Comparison of ENCODE assay signal across 8 mouse cellular contexts in genomic region chr6:83087926-83088260, GRCm38 (mm10). TPM values are rescaled to one million over a fixed set of nuclear protein-coding genes. Genes with fewer than 3 reads are reported as not detected.
DNase-seq lines count a peak whose midpoint lies in the region; ATAC-seq and TF ChIP-seq lines count a peak whose summit lies in the region.

No protein-coding gene starts in this region.

- no peak for TF ChIP-seq POLR2A in heart, adult 2 months (IDR thresholded peaks at IDR 0.05; ENCODE audit: insufficient read depth, low read depth, low read length)

- H3K79me2 ChIP-seq in heart, adult 2 months (replicated peaks; ENCODE audit: control insufficient read depth, insufficient read depth, low read length), result no peaks in the 10 kb centered on the region

- H3K27ac ChIP-seq in heart, adult 2 months, result peak overlapping the region; percentile 76
- no peak overlapping the region for H3K27ac ChIP-seq in lung, postnatal 0 days (ENCODE audit: low read length)
- H3K27ac ChIP-seq in liver, embryonic 12.5 days, result no peak overlapping the region
- H3K27ac ChIP-seq in stomach, embryonic 16.5 days (ENCODE audit: low read length), result no peak overlapping the region

- no peak for ATAC-seq in lung, postnatal 0 days
- no peak for ATAC-seq in liver, embryonic 12.5 days
- no peak for ATAC-seq in stomach, embryonic 16.5 days (ENCODE audit: insufficient read depth, low FRiP score)

- DNase-seq in heart, adult 2 months, result no peak
- no peak for DNase-seq in heart, adult 18-20 months
- no peak for DNase-seq in lung, postnatal 0 days (ENCODE audit: low spot score)
- no peak for DNase-seq in lung, postnatal 36 days
- DNase-seq in spleen, postnatal 4 days (ENCODE audit: low spot score in 2 of 2), result no peak
- no peak for DNase-seq in adrenal gland, postnatal 14 days

- H3K9ac ChIP-seq in heart, adult 2 months (ENCODE audit: low read depth, low read length), result peak overlapping the region; percentile 73
- no peak overlapping the region for H3K9ac ChIP-seq in lung, postnatal 0 days (replicated peaks; ENCODE audit: low read depth)
- no peak overlapping the region for H3K9ac ChIP-seq in liver, embryonic 12.5 days
- H3K9ac ChIP-seq in stomach, embryonic 16.5 days (ENCODE audit: low read length), result peak overlapping the region; percentile 31; the same call in 1 of the 2 replicates

- H3K27me3 ChIP-seq in heart, adult 2 months (ENCODE audit: control insufficient read depth, insufficient read depth, low read length), result no peaks in the 10 kb centered on the region
- peaks cover 28% of the 10 kb centered on the region; the same call in 1 of the 2 replicates for H3K27me3 ChIP-seq in lung, postnatal 0 days (replicated peaks; ENCODE audit: insufficient read depth, low read length)
- peaks cover 98% of the 10 kb centered on the region for H3K27me3 ChIP-seq in liver, embryonic 12.5 days (replicated peaks)
- peaks cover 67% of the 10 kb centered on the region for H3K27me3 ChIP-seq in stomach, embryonic 16.5 days (ENCODE audit: control insufficient read depth, insufficient read depth, low read length)

- no peaks in the 10 kb centered on the region for H3K36me3 ChIP-seq in heart, adult 2 months (ENCODE audit: control insufficient read depth, insufficient read depth, low read length)
- H3K36me3 ChIP-seq in lung, postnatal 0 days (ENCODE audit: insufficient read depth, low read length), result no peaks in the 10 kb centered on the region
- no peaks in the 10 kb centered on the region for H3K36me3 ChIP-seq in liver, embryonic 12.5 days
- H3K36me3 ChIP-seq in stomach, embryonic 16.5 days (ENCODE audit: control insufficient read depth, insufficient read depth, low read length), result no peaks in the 10 kb centered on the region

- H3K9me3 ChIP-seq in lung, postnatal 0 days (ENCODE audit: low read length), result no peaks in the 10 kb centered on the region
- no peaks in the 10 kb centered on the region for H3K9me3 ChIP-seq in liver, embryonic 12.5 days (replicated peaks)
- no peaks in the 10 kb centered on the region for H3K9me3 ChIP-seq in stomach, embryonic 16.5 days (replicated peaks; ENCODE audit: control insufficient read depth, low read length)

- intact Hi-C loops in heart, adult 2 months (cut with DNase I), result no loop called here

- peak overlapping the region; percentile 64 for H3K4me3 ChIP-seq in heart, adult 2 months
- peak overlapping the region; percentile 16 for H3K4me3 ChIP-seq in lung, postnatal 0 days (ENCODE audit: low read depth, low read length)
- peak overlapping the region; percentile 29 for H3K4me3 ChIP-seq in liver, embryonic 12.5 days
- H3K4me3 ChIP-seq in stomach, embryonic 16.5 days (replicated peaks; ENCODE audit: low read length), result peak overlapping the region; percentile 16; the same call in 1 of the 2 replicates

- no peak for TF ChIP-seq CTCF in heart, adult 2 months (IDR thresholded peaks at IDR 0.05)
- no peak for TF ChIP-seq CTCF in lung, postnatal 0 days (IDR thresholded peaks at IDR 0.05)

- no peak for TF ChIP-seq EP300 in heart, adult 2 months (IDR thresholded peaks at IDR 0.05; ENCODE audit: insufficient read depth, low read depth, low read length)
- TF ChIP-seq EP300 in lung, postnatal 0 days (IDR thresholded peaks at IDR 0.05), result no peak

- 25% methylated on average over 9 of the region's 9 CpGs for WGBS in heart, adult 2 months
- WGBS in lung, postnatal 0 days, result 16% methylated on average over 9 of the region's 9 CpGs
- 16% methylated on average over 9 of the region's 9 CpGs for WGBS in liver, embryonic 12.5 days (ENCODE audit: insufficient replicate concordance)
- WGBS in stomach, embryonic 16.5 days, result 16% methylated on average over 9 of the region's 9 CpGs

- H3K4me2 ChIP-seq in lung, postnatal 0 days (replicated peaks; ENCODE audit: low read depth, low read length), result peak overlapping the region; percentile 50
- peak overlapping the region; percentile 56 for H3K4me2 ChIP-seq in liver, embryonic 12.5 days
- H3K4me2 ChIP-seq in stomach, embryonic 16.5 days (ENCODE audit: low read depth, low read length), result peak overlapping the region; percentile 43; the same call in 1 of the 2 replicates

- peaks cover 2% of the 10 kb centered on the region for H3K4me1 ChIP-seq in heart, adult 2 months (ENCODE audit: control insufficient read depth, insufficient read depth, low read length)
- H3K4me1 ChIP-seq in lung, postnatal 0 days (ENCODE audit: insufficient read depth, low read depth, low read length), result peaks cover 5% of the 10 kb centered on the region
- peaks cover 15% of the 10 kb centered on the region; the same call in 1 of the 2 replicates for H3K4me1 ChIP-seq in liver, embryonic 12.5 days
- 0 out of 2 replicates have a peak, but pooled peaks cover 7% of the 10 kb centered on the region for H3K4me1 ChIP-seq in stomach, embryonic 16.5 days (ENCODE audit: control insufficient read depth, insufficient read depth, low read length)

RNA-seq across cellular contexts. Expression of gene Lbx2, which starts 1.7 kb away (rescaled TPM):
- 1 to 10 TPM in 1 of 2 experiments, under 1 TPM in 1; 0.84 to 1.5 TPM for total RNA-seq in heart, adult 2 months (2021)
- polyA plus RNA-seq in heart, adult 2 months (2012; rRNA removed), result 1.5 and 2.2 TPM in 2 replicates
- total RNA-seq in heart, adult 18-20 months (2021), result 1 to 10 TPM; 1.3 to 1.5 TPM
- polyA plus RNA-seq in lung, postnatal 0 days (2015; fragmentation: Nextera tagmentation; extraction: Ambion mirVana), result 1.9 and 3.4 TPM in 2 replicates
- polyA plus RNA-seq in liver, embryonic 12.5 days (2016; fragmentation: Nextera tagmentation; extraction: Ambion mirVana), result 0.25 and 0.44 TPM in 2 replicates
- polyA plus RNA-seq in stomach, embryonic 16.5 days (2015; fragmentation: Nextera tagmentation; extraction: Ambion mirVana), result 0.58 and 0.65 TPM in 2 replicates
- total RNA-seq in adrenal gland, postnatal 14 days (2021), result 6.4 and 9.0 TPM in 2 replicates

RNA-seq across cellular contexts. Expression of gene Pcgf1, which starts 10.2 kb away (rescaled TPM):
- 1 to 10 TPM; 7.7 to 8.0 TPM for total RNA-seq in heart, adult 2 months (2021)
- polyA plus RNA-seq in heart, adult 2 months (2012; rRNA removed), result 11.5 and 15.5 TPM in 2 replicates
- 1 to 10 TPM; 7.4 to 9.6 TPM for total RNA-seq in heart, adult 18-20 months (2021)
- polyA plus RNA-seq in lung, postnatal 0 days (2015; fragmentation: Nextera tagmentation; extraction: Ambion mirVana), result 24.3 and 26.0 TPM in 2 replicates
- 20.8 and 23.3 TPM in 2 replicates for polyA plus RNA-seq in liver, embryonic 12.5 days (2016; fragmentation: Nextera tagmentation; extraction: Ambion mirVana)
- 25.1 and 28.8 TPM in 2 replicates for polyA plus RNA-seq in stomach, embryonic 16.5 days (2015; fragmentation: Nextera tagmentation; extraction: Ambion mirVana)
- total RNA-seq in adrenal gland, postnatal 14 days (2021), result 29.2 and 39.8 TPM in 2 replicates

RNA-seq across cellular contexts. Expression of gene Ccdc142, which starts 13.5 kb away (rescaled TPM):
- 1 to 10 TPM; 2.0 to 2.5 TPM for total RNA-seq in heart, adult 2 months (2021)
- 1.7 and 2.4 TPM in 2 replicates for polyA plus RNA-seq in heart, adult 2 months (2012; rRNA removed)
- 1 to 10 TPM; 1.3 to 1.5 TPM for total RNA-seq in heart, adult 18-20 months (2021)
- 1.2 and 1.5 TPM in 2 replicates for polyA plus RNA-seq in lung, postnatal 0 days (2015; fragmentation: Nextera tagmentation; extraction: Ambion mirVana)
- 1.5 and 1.9 TPM in 2 replicates for polyA plus RNA-seq in liver, embryonic 12.5 days (2016; fragmentation: Nextera tagmentation; extraction: Ambion mirVana)
- 1.2 and 1.5 TPM in 2 replicates for polyA plus RNA-seq in stomach, embryonic 16.5 days (2015; fragmentation: Nextera tagmentation; extraction: Ambion mirVana)
- 3.1 and 6.0 TPM in 2 replicates for total RNA-seq in adrenal gland, postnatal 14 days (2021)

RNA-seq across cellular contexts. Expression of gene Gm42688, which starts 13.5 kb away (rescaled TPM):
- under 1 TPM; 0.80 to 0.94 TPM for total RNA-seq in heart, adult 2 months (2021)
- 1.6 TPM in 2 replicates for polyA plus RNA-seq in heart, adult 2 months (2012; rRNA removed)
- 1 to 10 TPM in 1 of 2 experiments, under 1 TPM in 1; 0.89 to 1.2 TPM for total RNA-seq in heart, adult 18-20 months (2021)
- 1.9 TPM in 2 replicates for polyA plus RNA-seq in lung, postnatal 0 days (2015; fragmentation: Nextera tagmentation; extraction: Ambion mirVana)
- polyA plus RNA-seq in liver, embryonic 12.5 days (2016; fragmentation: Nextera tagmentation; extraction: Ambion mirVana), result 2.3 TPM in 2 replicates
- polyA plus RNA-seq in stomach, embryonic 16.5 days (2015; fragmentation: Nextera tagmentation; extraction: Ambion mirVana), result 1.8 TPM in 2 replicates
- 4.1 and 5.3 TPM in 2 replicates for total RNA-seq in adrenal gland, postnatal 14 days (2021)

RNA-seq across cellular contexts. Expression of gene Tlx2, which starts 17.8 kb away (rescaled TPM):
- total RNA-seq in heart, adult 2 months (2021), result not detected
- polyA plus RNA-seq in heart, adult 2 months (2012; rRNA removed), result 0.14 TPM in 1 of 2 replicates, not detected in the other
- total RNA-seq in heart, adult 18-20 months (2021), result not detected
- polyA plus RNA-seq in lung, postnatal 0 days (2015; fragmentation: Nextera tagmentation; extraction: Ambion mirVana), result not detected in 2 replicates
- polyA plus RNA-seq in liver, embryonic 12.5 days (2016; fragmentation: Nextera tagmentation; extraction: Ambion mirVana), result 0.11 and 0.42 TPM in 2 replicates
- 1.8 and 3.4 TPM in 2 replicates for polyA plus RNA-seq in stomach, embryonic 16.5 days (2015; fragmentation: Nextera tagmentation; extraction: Ambion mirVana)
- total RNA-seq in adrenal gland, postnatal 14 days (2021), result 9.4 and 10.4 TPM in 2 replicates

Comparison
In these comparisons a context has a peak if more than half of its experiments do, and no peak if none do; other contexts are left out.
1. H3K9ac ChIP-seq: peak in heart, adult 2 months (single experiment) and stomach, embryonic 16.5 days (single experiment); none in lung, postnatal 0 days (single experiment) and liver, embryonic 12.5 days (single experiment).
2. Peak in every context shown above with its lines, with median percentiles within 50 percentile points of each other: H3K4me3 ChIP-seq and H3K4me2 ChIP-seq.